Mouse (Mus musculus): Measurements from ENCODE around the gene 1700049E17Rik2. TPM values are rescaled to one million over a fixed set of nuclear protein-coding genes. Genes with fewer than 3 reads are reported as not detected.

The 1700049E17Rik2 gene
- not detected in 2 replicates for polyA plus RNA-seq (2012; ENCODE audit: low replicate concordance)

GRCm38 (mm10) chr14:41572911-41573310, at the start of gene 1700049E17Rik2:
Gene 1700049E17Rik2 (plus strand): TSS chr14:41573211.

GRCm38 (mm10) chr14:41555483-41555882, 17.5 kb upstream of the 1700049E17Rik2 start, which contains the start of gene Gm7970:
Gene Gm7970 (minus strand): TSS chr14:41555583.

GRCm38 (mm10) chr14:41624512-41624911, 51.5 kb downstream of the 1700049E17Rik2 start, which contains the start of gene Gm3072:
Gene Gm3072 (minus strand): TSS chr14:41624612.

Other genes with a start within 250 kb of the 1700049E17Rik2 start
- gene Gm5798, start 224.6 kb upstream of the 1700049E17Rik2 start, polyA plus RNA-seq (2012; ENCODE audit: low replicate concordance): not detected in 2 replicates
- gene Gm7945, start 186.8 kb upstream of the 1700049E17Rik2 start, polyA plus RNA-seq (2012; ENCODE audit: low replicate concordance): not detected in 2 replicates
- gene Gm6482, start 164.9 kb upstream of the 1700049E17Rik2 start, polyA plus RNA-seq (2012; ENCODE audit: low replicate concordance): not detected in 2 replicates
- gene Gm7954, start 119.7 kb upstream of the 1700049E17Rik2 start, polyA plus RNA-seq (2012; ENCODE audit: low replicate concordance): not detected in 2 replicates
- gene Gm3486, start 83.7 kb upstream of the 1700049E17Rik2 start, polyA plus RNA-seq (2012; ENCODE audit: low replicate concordance): not detected in 2 replicates
- gene Gm7970, start 17.6 kb upstream of the 1700049E17Rik2 start, polyA plus RNA-seq (2012; ENCODE audit: low replicate concordance): not detected in 2 replicates
- not detected in 2 replicates for gene Gm3072, start 51.4 kb downstream of the 1700049E17Rik2 start, polyA plus RNA-seq (2012; ENCODE audit: low replicate concordance)
- gene Gm3676, start 73.3 kb downstream of the 1700049E17Rik2 start, polyA plus RNA-seq (2012; ENCODE audit: low replicate concordance): not detected in 2 replicates
- not detected in 2 replicates for gene Gm8068, start 128.7 kb downstream of the 1700049E17Rik2 start, polyA plus RNA-seq (2012; ENCODE audit: low replicate concordance)
- gene Gm7929, start 177.4 kb downstream of the 1700049E17Rik2 start, polyA plus RNA-seq (2012; ENCODE audit: low replicate concordance): not detected in 2 replicates
- not detected in 2 replicates for gene Gm47189, start 199.2 kb downstream of the 1700049E17Rik2 start, polyA plus RNA-seq (2012; ENCODE audit: low replicate concordance)

Data from hematopoietic multipotent progenitor cell, adult 10-12 weeks (in vitro differentiated cells).